Mouse (Mus musculus) forebrain, embryonic 16.5 days (tissue): Measurements from ENCODE around the gene Cstl1. TPM values are rescaled to one million over a fixed set of nuclear protein-coding genes. Genes with fewer than 3 reads are reported as not detected.

Experiments
- ATAC-seq: fragments of 200-750 bp; cut with Nextera tagmentation; 2 replicates; pipeline ENCODE4 v1.8.0; 2017; ENCODE audit warnings: mild to moderate bottlenecking, moderate library complexity
- H3K27ac ChIP-seq: fragments of 300-500 bp; sonication (generic); 2 replicates; pipeline ENCODE4 v1.5.1; 2014; ENCODE audit warnings: low read length, control low read depth
- H3K27me3 ChIP-seq: fragments of 300-500 bp; sonication (generic); replicated peaks from 2 replicates; pipeline ENCODE4 v1.6.1; 2014; ENCODE audit warnings: low read length; ENCODE audit not compliant: control insufficient read depth, insufficient read depth
- H3K36me3 ChIP-seq: fragments of 300-500 bp; sonication (generic); 2 replicates; pipeline ENCODE4 v1.6.1; 2014; ENCODE audit not compliant: control insufficient read depth, insufficient read depth
- H3K4me1 ChIP-seq: fragments of 300-500 bp; sonication (generic); replicated peaks from 2 replicates; pipeline ENCODE4 v1.6.1; 2014; ENCODE audit warnings: low read length; ENCODE audit not compliant: control insufficient read depth, insufficient read depth
- H3K4me2 ChIP-seq: fragments of 300-500 bp; sonication (generic); 2 replicates; pipeline ENCODE4 v1.6.1; 2014; ENCODE audit warnings: mild to moderate bottlenecking, low read length, control low read depth
- H3K4me3 ChIP-seq: fragments of 300-500 bp; sonication (generic); replicated peaks from 2 replicates; pipeline ENCODE4 v1.5.1; 2014; ENCODE audit warnings: mild to moderate bottlenecking, low read length, control low read depth
- H3K9ac ChIP-seq: fragments of 300-500 bp; sonication (generic); replicated peaks from 2 replicates; pipeline ENCODE4 v1.6.1; 2014; ENCODE audit warnings: low read depth, low read length, control low read depth
- H3K9me3 ChIP-seq: fragments of 300-500 bp; sonication (generic); 2 replicates; pipeline ENCODE4 v1.6.1; 2016; ENCODE audit warnings: low read length; ENCODE audit not compliant: control insufficient read depth
- WGBS: fragments of 180-500 bp; shearing (Covaris S2); extraction: QIAGEN DNeasy Blood & Tissue Kit; methylation state at CpG from one replicate; pipeline ENCODE4 v1.1.7; 2014; 5-methylcytosine and 5-hydroxymethylcytosine counted together
- polyA plus RNA-seq: library from polyadenylated mRNA; unstranded; fragments of >200 nt; fragmentation: Nextera tagmentation; extraction: Ambion mirVana; gene quantifications from 2 replicates; pipeline ENCODE4 v1.2.1, GENCODE M21; 2015

Cstl1 gene
- polyA plus RNA-seq, 1 experiment from 2014 or later, result not detected

DNA sequence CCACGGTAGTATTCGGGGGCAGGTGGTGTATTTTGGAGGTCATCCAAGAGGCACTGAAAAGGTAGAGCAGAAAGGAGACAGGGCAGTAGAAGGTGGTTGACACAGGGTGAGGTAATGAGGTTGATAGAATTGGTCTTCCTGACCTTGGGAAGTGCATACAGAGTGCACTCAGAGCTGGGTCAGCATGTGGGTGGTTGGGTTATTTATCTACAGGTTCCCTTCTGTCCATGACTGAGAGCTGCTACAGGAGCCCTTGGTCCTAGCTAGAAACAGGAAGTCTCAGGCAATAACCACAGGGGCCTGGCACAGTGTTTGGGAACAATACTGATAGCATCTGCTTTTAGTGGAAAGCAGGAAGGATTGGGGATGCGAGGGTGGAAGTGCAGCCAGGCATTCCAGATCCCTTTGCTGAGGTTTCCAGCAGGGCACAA is 51.3 kb downstream of the Cstl1 start:
- H3K4me2 ChIP-seq, result no peak overlapping the region
- H3K27me3 ChIP-seq, result no peaks in the 10 kb centered on the region
- no peak overlapping the region for H3K4me3 ChIP-seq
- H3K36me3 ChIP-seq, result no peaks in the 10 kb centered on the region
- no peaks in the 10 kb centered on the region for H3K9me3 ChIP-seq
- no peak for ATAC-seq
- H3K27ac ChIP-seq, result no peak overlapping the region
- no peaks in the 10 kb centered on the region for H3K4me1 ChIP-seq
- 65% methylated on average over 3 of the region's 3 CpGs for WGBS
- no peak overlapping the region for H3K9ac ChIP-seq

Other genes starting within 250 kb of the Cstl1 start
- 54.6 and 62.5 TPM in 2 replicates for gene Nxt1, start 77.8 kb upstream of the Cstl1 start, polyA plus RNA-seq
- gene Gzf1, start 69.3 kb upstream of the Cstl1 start, polyA plus RNA-seq, result 23.0 and 24.3 TPM in 2 replicates
- gene Napb, start 17.9 kb upstream of the Cstl1 start, polyA plus RNA-seq, result 39.3 and 52.6 TPM in 2 replicates
- gene Cst11, start 21.1 kb downstream of the Cstl1 start, polyA plus RNA-seq, result not detected in 2 replicates
- gene 8030411F24Rik, start 31.7 kb downstream of the Cstl1 start, polyA plus RNA-seq, result not detected in 2 replicates
- gene Cst12, start 39.0 kb downstream of the Cstl1 start, polyA plus RNA-seq, result not detected in 2 replicates
- not detected in 2 replicates for gene Cst8, start 48.4 kb downstream of the Cstl1 start, polyA plus RNA-seq
- gene Cst13, start 69.7 kb downstream of the Cstl1 start, polyA plus RNA-seq, result not detected in 2 replicates
- gene Cst9, start 84.8 kb downstream of the Cstl1 start, polyA plus RNA-seq, result not detected in 2 replicates
- not detected in 2 replicates for gene 9230104L09Rik, start 114.7 kb downstream of the Cstl1 start, polyA plus RNA-seq
- gene Cst3, start 125.3 kb downstream of the Cstl1 start, polyA plus RNA-seq, result 482 and 493 TPM in 2 replicates